Mouse (Mus musculus) liver, embryonic 12.5 days (tissue): Measurements from ENCODE around the gene Cul4a. TPM values are rescaled to one million over a fixed set of nuclear protein-coding genes. Genes with fewer than 3 reads are reported as not detected.

Source experiments
- ATAC-seq: fragments of 200-750 bp; cut with Nextera tagmentation; 2 replicates; pipeline ENCODE4 v1.8.0; 2017; ENCODE audit warnings: moderate number of reproducible peaks, mild to moderate bottlenecking, moderate library complexity
- H3K27ac ChIP-seq: fragments of 300-500 bp; sonication (generic); 2 replicates; pipeline ENCODE4 v1.5.1; 2016; ENCODE audit warnings: mild to moderate bottlenecking
- H3K27me3 ChIP-seq: fragments of 300-500 bp; sonication (generic); replicated peaks from 2 replicates; pipeline ENCODE4 v1.6.1; 2016; ENCODE audit warnings: mild to moderate bottlenecking, moderate library complexity
- H3K36me3 ChIP-seq: fragments of 300-500 bp; sonication (generic); 2 replicates; pipeline ENCODE4 v1.6.1; 2016; ENCODE audit warnings: mild to moderate bottlenecking, moderate library complexity
- H3K4me1 ChIP-seq: fragments of 300-500 bp; sonication (generic); 2 replicates; pipeline ENCODE4 v1.6.1; 2016
- H3K4me2 ChIP-seq: fragments of 300-500 bp; sonication (generic); 2 replicates; pipeline ENCODE4 v1.6.1; 2016; ENCODE audit warnings: mild to moderate bottlenecking, moderate library complexity
- H3K4me3 ChIP-seq: fragments of 300-500 bp; sonication (generic); 2 replicates; pipeline ENCODE4 v1.5.1; 2016; ENCODE audit warnings: mild to moderate bottlenecking, moderate library complexity
- H3K9ac ChIP-seq: fragments of 300-500 bp; sonication (generic); 2 replicates; pipeline ENCODE4 v1.6.1; 2016; ENCODE audit warnings: mild to moderate bottlenecking, moderate library complexity
- H3K9me3 ChIP-seq: fragments of 300-500 bp; sonication (generic); replicated peaks from 2 replicates; pipeline ENCODE4 v1.6.1; 2016; ENCODE audit warnings: mild to moderate bottlenecking, moderate library complexity
- whole genome bisulfite sequencing: fragments of 180-500 bp; shearing (Covaris S2); methylation state at CpG from one replicate; pipeline ENCODE4 v1.1.7; 2016; ENCODE audit not compliant: insufficient replicate concordance; 5-methylcytosine and 5-hydroxymethylcytosine counted together
- polyA plus RNA-seq: library from polyadenylated mRNA; unstranded; fragments of >200 nt; fragmentation: Nextera tagmentation; extraction: Ambion mirVana; gene quantifications from 2 replicates; pipeline ENCODE4 v1.2.1, GENCODE M21; 2016

The Cul4a gene
- polyA plus RNA-seq, 1 experiment from 2014 or later, result 98.2 TPM

DNA sequence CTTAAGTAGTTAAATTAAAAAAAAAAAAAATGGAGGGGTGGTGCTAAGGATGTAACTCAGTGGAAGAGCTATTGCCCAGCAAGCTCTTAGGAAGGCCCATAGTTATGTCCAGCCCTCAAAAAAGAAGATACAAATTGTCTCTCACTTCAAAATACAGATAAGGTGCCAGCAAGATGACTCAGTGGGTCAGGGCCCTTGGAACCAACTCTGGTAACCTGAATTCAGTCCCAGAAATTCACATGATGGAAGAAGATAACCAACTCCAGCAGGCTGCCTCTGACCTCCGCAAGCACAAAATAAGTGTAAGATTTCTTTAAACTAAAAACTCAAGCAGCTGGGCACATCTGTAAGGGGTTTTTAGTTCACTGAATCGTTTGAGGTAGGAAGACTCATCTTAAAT is 43.1 kb downstream of the Cul4a start:
- H3K4me2 ChIP-seq, result no peak overlapping the region
- 78% methylated on average over 2 of the region's 2 CpGs for WGBS
- no peaks in the 10 kb centered on the region for H3K4me1 ChIP-seq
- H3K27ac ChIP-seq, result no peak overlapping the region
- H3K36me3 ChIP-seq, result peaks cover 63% of the 10 kb centered on the region
- H3K27me3 ChIP-seq, result no peaks in the 10 kb centered on the region
- H3K4me3 ChIP-seq, result no peak overlapping the region
- no peak for ATAC-seq
- no peaks in the 10 kb centered on the region for H3K9me3 ChIP-seq
- H3K9ac ChIP-seq, result no peak overlapping the region

DNA sequence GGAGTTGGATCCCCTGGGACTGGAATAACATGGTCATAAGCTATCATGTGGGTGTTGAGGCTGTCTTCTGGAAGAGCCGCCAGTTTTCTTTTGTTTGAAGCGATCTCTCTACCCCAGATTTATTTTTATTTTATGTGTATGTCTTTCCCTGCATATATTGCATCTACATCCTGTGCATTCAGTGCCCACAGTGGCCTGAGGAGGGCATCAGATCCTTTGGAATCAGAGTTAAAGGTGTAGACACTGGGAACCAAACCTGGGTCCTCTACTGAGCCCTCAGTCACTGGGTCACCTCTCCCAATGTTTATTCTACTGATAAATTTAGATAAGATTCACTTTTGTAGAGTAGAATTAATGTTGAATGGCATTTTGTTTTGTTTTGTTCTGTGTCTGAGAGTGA is 43.9 kb downstream of the Cul4a start:
- no peak overlapping the region for H3K4me3 ChIP-seq
- 90% methylated on average over 2 of the region's 2 CpGs for WGBS
- H3K27ac ChIP-seq, result no peak overlapping the region
- H3K9ac ChIP-seq, result no peak overlapping the region
- peaks cover 63% of the 10 kb centered on the region for H3K36me3 ChIP-seq
- no peak overlapping the region for H3K4me2 ChIP-seq
- ATAC-seq, result no peak
- no peaks in the 10 kb centered on the region for H3K4me1 ChIP-seq
- H3K9me3 ChIP-seq, result no peaks in the 10 kb centered on the region
- no peaks in the 10 kb centered on the region for H3K27me3 ChIP-seq

DNA sequence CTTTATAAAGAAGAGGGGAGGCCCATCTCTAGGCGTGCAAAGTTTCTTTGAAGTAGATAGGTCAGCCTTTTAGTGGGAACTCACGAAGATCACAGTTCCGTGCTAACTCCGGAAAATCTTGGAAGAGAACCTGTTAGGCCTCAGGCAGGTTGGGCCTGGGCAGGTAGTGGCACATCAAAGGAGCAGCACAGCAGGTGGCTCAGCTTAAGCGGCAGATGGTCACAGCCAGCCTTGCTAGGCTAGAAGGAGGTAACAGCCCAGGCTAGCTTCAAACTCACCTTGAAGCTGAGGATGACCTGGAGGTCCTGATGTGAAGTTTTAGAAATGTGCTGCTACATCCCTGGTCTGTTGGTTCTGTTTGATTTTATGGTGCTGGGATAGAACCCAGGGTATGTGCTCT is 44.4 kb downstream of the Cul4a start:
- WGBS, result 74% methylated on average over 5 of the region's 5 CpGs
- H3K36me3 ChIP-seq, result peaks cover 57% of the 10 kb centered on the region

DNA sequence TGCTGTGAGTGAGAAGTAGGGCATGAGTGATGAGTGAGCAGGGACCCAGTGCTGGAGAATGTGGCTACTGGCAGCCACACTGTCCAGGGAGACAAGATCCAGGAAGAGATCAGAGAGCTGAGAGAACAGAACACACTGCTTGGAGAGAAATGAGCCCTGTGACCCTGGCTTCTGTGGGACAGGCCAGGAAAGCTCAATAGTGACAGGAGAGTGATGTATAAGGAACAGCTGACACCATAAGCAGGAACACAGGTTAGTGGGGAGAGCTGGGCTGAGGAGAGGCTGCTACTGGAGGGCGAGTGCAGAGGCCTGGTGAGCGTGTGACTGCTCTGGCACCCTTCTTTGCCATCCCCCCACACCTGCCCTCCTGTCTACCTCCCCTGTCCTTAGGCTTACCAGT is 45.5 kb downstream of the Cul4a start:
- peak; percentile 50; the same call in 1 of the 2 replicates for ATAC-seq
- Histone ChIP-seq H3K4me3 (no peak overlapping the region), H3K9me3 (no peaks in the 10 kb centered on the region), H3K9ac (no peak overlapping the region), H3K27ac (no peak overlapping the region), H3K4me1 (no peaks in the 10 kb centered on the region), H3K36me3 (peaks cover 46% of the 10 kb centered on the region), H3K27me3 (no peaks in the 10 kb centered on the region), H3K4me2 (no peak overlapping the region)
- WGBS, result 100% methylated on average over 2 of the region's 2 CpGs

More for the DNA sequence above, 44.4 kb downstream of the Cul4a start:
- Histone ChIP-seq H3K4me3 (no peak overlapping the region), H3K27ac (no peak overlapping the region), H3K4me1 (no peaks in the 10 kb centered on the region), H3K9ac (no peak overlapping the region), H3K9me3 (no peaks in the 10 kb centered on the region), H3K27me3 (no peaks in the 10 kb centered on the region), H3K4me2 (no peak overlapping the region)
- ATAC-seq, result no peak

DNA sequence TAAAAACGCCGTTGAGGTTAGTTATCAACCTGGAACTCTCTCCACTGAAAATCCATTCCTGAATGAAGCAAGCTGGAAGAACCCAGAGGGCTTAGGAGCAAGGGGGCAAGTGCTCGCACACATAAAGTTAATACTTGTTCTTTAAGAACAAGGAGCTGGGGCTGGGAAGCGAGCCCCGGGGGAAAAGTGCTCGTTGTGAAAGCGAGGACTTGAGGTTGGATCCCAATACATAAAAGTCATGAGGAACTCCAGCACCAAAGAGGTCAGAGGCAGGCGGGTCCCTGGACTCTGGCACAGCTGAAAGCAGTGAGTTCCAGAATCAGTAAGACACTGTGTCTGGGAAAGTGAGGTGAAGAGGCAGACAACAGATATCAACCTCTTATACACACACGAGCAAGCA is 48.7 kb downstream of the Cul4a start:
- Histone ChIP-seq H3K9me3 (no peaks in the 10 kb centered on the region), H3K27ac (no peak overlapping the region), H3K4me3 (no peak overlapping the region), H3K4me2 (no peak overlapping the region), H3K36me3 (peaks cover 18% of the 10 kb centered on the region), H3K9ac (no peak overlapping the region), H3K4me1 (peaks cover 5% of the 10 kb centered on the region), H3K27me3 (no peaks in the 10 kb centered on the region)
- no peak for ATAC-seq
- 72% methylated on average over 9 of the region's 9 CpGs for WGBS

DNA sequence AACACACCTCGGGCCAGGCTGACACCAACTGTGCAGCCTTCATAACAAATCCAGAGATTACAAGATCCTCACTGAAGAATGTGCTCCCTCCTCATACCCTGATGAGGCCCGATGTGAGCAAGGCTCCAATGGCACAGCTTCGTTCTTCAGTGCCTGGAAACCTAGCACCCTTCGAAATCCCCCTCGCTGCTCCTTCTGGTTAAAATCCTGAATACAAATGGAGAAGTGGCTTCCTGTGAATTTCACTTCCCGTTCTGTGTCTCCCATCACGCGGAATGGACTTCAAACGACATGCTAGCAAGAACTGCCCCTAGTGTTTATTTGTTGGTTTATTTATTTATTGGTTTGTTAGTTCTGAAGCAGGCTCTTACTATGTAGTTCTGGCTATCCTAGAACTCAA is 49.9 kb downstream of the Cul4a start:
- ATAC-seq, result no peak
- Histone ChIP-seq H3K27ac (no peak overlapping the region), H3K9me3 (no peaks in the 10 kb centered on the region), H3K4me3 (no peak overlapping the region), H3K4me1 (peaks cover 10% of the 10 kb centered on the region), H3K9ac (no peak overlapping the region), H3K27me3 (no peaks in the 10 kb centered on the region), H3K36me3 (0 out of 2 replicates have a peak, but pooled peaks cover 6% of the 10 kb centered on the region), H3K4me2 (no peak overlapping the region)
- WGBS, result 51% methylated on average over 9 of the region's 9 CpGs

DNA sequence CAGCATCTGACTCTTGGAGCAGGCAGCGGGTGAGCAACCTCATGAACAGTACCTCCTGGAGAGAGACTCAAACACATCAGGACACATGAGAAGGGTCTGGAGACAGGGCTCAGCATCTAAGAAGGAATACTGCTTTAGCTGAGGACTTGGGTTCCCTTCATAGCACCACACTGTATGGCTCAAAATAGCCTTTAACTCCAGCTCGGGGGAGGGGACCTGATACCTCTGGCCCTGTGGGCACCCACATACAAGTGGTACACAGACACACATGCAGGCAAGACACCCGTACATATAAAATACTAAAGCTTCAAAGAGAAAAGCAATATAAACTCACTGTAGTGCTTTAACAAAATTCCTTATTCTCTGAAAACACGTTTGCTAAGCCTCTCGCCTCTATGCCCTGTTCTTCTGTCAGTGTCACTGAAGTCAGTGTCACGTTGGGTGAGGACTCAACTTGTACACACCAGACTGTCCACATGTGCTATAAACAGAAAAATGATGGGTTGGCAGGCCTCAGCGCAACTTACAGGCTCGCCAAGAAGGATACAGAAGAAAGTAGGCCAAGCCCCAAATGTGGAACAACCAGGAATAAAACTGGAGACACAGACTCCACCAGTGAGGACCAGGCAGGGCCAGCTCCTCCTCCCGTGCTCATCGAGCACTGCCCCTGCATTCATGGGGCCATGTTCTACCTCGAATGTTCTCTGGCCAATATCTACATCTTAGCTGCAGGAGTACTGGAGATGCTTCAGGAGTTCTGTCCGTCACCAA is 51.1 kb downstream of the Cul4a start:
- Histone ChIP-seq H3K4me1 (peaks cover 21% of the 10 kb centered on the region), H3K9me3 (no peaks in the 10 kb centered on the region), H3K36me3 (peaks cover 10% of the 10 kb centered on the region), H3K4me3 (no peak overlapping the region), H3K4me2 (no peak overlapping the region), H3K27me3 (no peaks in the 10 kb centered on the region), H3K9ac (no peak overlapping the region), H3K27ac (no peak overlapping the region)
- WGBS, result 76% methylated on average over 12 of the region's 12 CpGs
- no peak for ATAC-seq

DNA sequence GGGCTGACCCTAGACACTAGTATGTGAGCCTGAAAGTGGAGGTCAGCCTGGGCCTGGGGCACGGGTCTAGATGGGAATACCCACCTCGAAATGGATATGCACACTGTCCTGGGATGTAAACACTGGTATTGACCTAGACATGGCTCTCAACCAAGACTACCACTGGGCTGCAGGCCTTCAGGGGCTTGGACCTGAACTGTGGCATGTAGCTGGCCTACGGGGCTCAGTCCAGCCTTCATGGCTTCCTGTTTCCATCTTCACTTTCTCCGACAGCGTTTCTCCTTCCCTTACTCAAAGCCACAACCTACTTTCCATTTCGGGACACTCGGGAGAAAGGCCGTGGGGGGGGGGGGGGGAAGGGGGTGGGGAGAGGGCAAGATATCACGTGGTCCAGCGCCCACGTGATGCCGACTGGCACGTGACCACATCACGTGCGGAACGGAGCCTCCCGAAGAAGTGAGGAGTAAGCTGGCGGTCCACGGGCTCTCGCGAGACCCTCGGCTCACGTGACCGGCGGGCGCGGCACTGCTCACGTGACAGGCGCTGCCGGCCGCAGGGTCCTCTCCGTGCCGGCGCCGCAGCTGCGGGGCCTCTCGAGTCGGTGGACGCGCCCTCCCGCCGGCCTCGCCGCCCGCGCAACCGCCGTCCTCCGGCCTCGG is 53.4 kb downstream of the Cul4a start, which contains the start of gene Lamp1:
TSS of gene Lamp1 (plus strand) at position 444 of the 659 bp plus-strand sequence.
- peak within 1 kb of the TSS; percentile 88 for H3K27ac ChIP-seq
- H3K36me3 ChIP-seq, result peaks cover 8% of the 10 kb centered on the region
- H3K9me3 ChIP-seq, result no peaks in the 10 kb centered on the region
- H3K9ac ChIP-seq, result peak within 1 kb of the TSS; percentile 97
- H3K4me1 ChIP-seq, result peaks cover 43% of the 10 kb centered on the region
- H3K4me2 ChIP-seq, result peak within 1 kb of the TSS; percentile 86
- under 1% methylated on average over 42 of the region's 50 CpGs for WGBS
- peak; percentile 84 for ATAC-seq
- H3K4me3 ChIP-seq, result peak within 1 kb of the TSS; percentile 92
- no peaks in the 10 kb centered on the region for H3K27me3 ChIP-seq

DNA sequence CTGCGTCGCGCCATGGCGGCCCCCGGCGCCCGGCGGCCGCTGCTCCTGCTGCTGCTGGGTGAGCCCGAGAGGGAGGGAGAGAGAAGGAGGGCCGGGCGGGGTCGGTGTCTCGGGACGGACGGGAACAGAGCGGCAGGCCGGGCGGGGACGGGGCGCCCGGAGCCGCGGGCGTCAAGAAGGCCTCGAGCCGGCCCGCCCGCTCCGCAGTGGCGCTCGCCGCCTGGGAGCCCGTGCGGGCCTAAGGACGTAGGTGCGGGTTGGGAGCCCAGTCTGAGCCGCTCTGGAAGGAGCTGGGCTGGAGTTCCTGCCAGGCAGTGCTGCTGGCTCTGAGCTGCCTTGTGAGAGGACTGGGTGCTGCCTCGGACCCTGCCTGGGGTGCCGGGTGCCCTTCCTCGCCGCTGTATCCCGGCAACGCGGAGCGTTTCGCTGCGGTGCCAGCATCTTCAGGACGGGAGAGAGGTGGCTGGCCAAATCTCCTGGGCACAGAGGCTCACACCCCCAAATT is 54.0 kb downstream of the Cul4a start:
- peak overlapping the region; percentile 88 for H3K27ac ChIP-seq
- H3K4me3 ChIP-seq, result peak overlapping the region; percentile 92
- no peaks in the 10 kb centered on the region for H3K9me3 ChIP-seq
- H3K4me2 ChIP-seq, result peak overlapping the region; percentile 86
- H3K9ac ChIP-seq, result peak overlapping the region; percentile 97
- H3K27me3 ChIP-seq, result no peaks in the 10 kb centered on the region
- peak; percentile 70 for ATAC-seq
- H3K36me3 ChIP-seq, result peaks cover 4% of the 10 kb centered on the region
- under 1% methylated on average over 45 of the region's 49 CpGs for WGBS
- peaks cover 49% of the 10 kb centered on the region for H3K4me1 ChIP-seq

DNA sequence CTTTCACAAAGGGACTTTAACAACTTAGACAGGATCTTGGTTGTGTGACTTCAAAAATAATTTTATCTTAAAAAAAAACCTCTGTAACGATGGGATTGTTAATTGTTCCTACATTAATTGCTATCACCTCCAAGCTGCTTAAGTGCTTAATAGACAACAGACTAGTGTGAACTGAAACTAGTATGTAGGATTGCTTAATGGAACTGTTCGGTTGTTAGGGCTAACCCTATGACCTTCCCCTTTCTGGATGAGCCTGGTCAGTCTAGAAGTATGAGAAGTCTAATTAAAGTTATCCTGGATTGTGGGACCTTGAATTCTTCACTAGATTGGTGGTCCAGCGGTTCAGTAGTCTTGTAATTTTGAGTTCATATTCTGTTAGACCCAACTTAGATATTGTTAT is 55.3 kb downstream of the Cul4a start:
- peak overlapping the region; percentile 97; the same call in 1 of the 2 replicates for H3K9ac ChIP-seq
- H3K9me3 ChIP-seq, result no peaks in the 10 kb centered on the region
- H3K4me3 ChIP-seq, result peak overlapping the region; percentile 92
- no peak for ATAC-seq
- 67% methylated on average over 3 of the region's 3 CpGs for WGBS
- 0 out of 2 replicates have a peak overlapping the region, but pooled peaks have one; percentile 37 for H3K27ac ChIP-seq
- H3K4me2 ChIP-seq, result peak overlapping the region; percentile 86
- no peaks in the 10 kb centered on the region for H3K27me3 ChIP-seq
- peaks cover 56% of the 10 kb centered on the region for H3K4me1 ChIP-seq
- peaks cover 15% of the 10 kb centered on the region for H3K36me3 ChIP-seq

DNA sequence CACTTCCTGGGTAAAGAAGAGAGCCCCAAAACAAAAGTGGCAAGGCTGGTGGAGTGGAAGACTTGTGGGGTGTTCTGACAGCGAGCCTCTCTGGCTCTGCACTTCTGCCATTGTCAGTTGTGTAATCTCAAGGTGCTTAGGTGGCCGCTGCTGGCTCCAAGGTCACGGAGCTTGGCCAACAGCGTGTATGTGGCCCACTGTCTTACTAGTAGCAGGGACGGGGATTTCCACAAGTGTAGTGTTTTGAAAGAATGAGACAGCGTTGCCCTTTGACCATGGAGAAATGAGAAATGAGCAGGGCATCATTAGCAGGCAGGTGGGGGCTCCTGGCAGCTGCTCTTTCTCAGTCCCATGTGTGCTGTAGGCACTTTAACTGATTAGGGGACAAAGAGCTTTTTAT is 56.7 kb downstream of the Cul4a start:
- Histone ChIP-seq H3K27me3 (no peaks in the 10 kb centered on the region), H3K4me3 (no peak overlapping the region), H3K4me2 (peak overlapping the region; percentile 86), H3K27ac (peak overlapping the region; percentile 52; the same call in 1 of the 2 replicates), H3K4me1 (peaks cover 56% of the 10 kb centered on the region), H3K9ac (0 out of 2 replicates have a peak overlapping the region, but pooled peaks have one; percentile 22), H3K36me3 (peaks cover 29% of the 10 kb centered on the region), H3K9me3 (no peaks in the 10 kb centered on the region)
- WGBS, result 76% methylated on average over 6 of the region's 6 CpGs
- no peak for ATAC-seq

DNA sequence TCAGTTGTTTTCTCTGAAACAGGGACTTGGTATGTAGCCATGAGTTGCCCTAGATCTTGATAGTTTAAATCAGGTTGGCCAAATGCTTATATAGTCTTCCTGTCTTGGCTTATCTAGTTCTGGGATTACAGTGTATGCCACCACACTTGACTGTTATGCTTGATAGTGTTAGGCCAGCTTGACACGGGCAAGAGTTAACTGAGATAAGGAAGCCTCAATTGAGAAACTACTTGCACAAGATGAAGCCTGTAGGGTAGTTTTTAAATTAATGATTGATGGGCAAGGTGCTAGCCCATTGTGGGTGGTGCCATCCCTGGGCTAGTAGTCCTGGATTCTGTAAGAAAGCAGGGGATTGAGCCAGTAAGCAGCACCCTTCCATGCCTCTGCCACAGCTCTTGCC is 58.1 kb downstream of the Cul4a start:
- H3K9ac ChIP-seq, result peak overlapping the region; percentile 30
- H3K27ac ChIP-seq, result peak overlapping the region; percentile 52
- ATAC-seq, result peak; percentile 70
- WGBS, result 11% methylated on average over 1 of the region's 1 CpGs
- H3K4me3 ChIP-seq, result 0 out of 2 replicates have a peak overlapping the region, but pooled peaks have one; percentile 2
- H3K9me3 ChIP-seq, result no peaks in the 10 kb centered on the region
- no peaks in the 10 kb centered on the region for H3K27me3 ChIP-seq
- peaks cover 44% of the 10 kb centered on the region for H3K36me3 ChIP-seq
- peak overlapping the region; percentile 86 for H3K4me2 ChIP-seq
- H3K4me1 ChIP-seq, result peaks cover 54% of the 10 kb centered on the region
